Mouse (Mus musculus): ENCODE measurements around the gene Gpr107. TPM values are rescaled to one million over a fixed set of nuclear protein-coding genes. Genes with fewer than 3 reads are reported as not detected.

Gene Gpr107
- total RNA-seq, 2 experiments from 2014 or later = 8.9 to 24.7 TPM

GRCm38 (mm10) chr2:31188691-31189090 lies 36.6 kb downstream of the Gpr107 start:
- ATAC-seq (replicated peaks; ENCODE audit: low FRiP score, poor library complexity, severe bottlenecking) = no peak

DNA sequence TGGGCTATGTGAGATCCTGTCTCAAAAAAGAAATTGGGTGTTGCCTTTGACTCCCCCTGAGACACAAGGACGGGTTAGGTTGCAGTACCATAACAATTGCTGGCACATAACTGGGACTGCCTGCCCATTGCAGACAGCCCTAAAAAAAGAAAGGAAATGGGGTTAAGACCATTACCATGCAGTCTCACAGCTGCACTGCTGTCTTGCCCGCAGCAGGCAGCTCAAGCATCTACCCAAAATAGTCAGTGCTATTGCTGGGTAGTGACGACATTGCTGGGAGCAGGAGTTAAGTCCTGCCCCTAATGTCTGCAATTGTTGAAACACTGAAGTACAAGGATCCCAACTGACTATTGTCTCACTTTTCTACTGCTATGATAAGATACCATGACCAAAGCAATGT lies 37.5 kb downstream of the Gpr107 start:
- ATAC-seq (replicated peaks; ENCODE audit: low FRiP score, poor library complexity, severe bottlenecking) = no peak

GRCm38 (mm10) chr2:31191765-31192164 lies 39.6 kb downstream of the Gpr107 start:
- ATAC-seq (replicated peaks; ENCODE audit: low FRiP score, poor library complexity, severe bottlenecking) = no peak

DNA sequence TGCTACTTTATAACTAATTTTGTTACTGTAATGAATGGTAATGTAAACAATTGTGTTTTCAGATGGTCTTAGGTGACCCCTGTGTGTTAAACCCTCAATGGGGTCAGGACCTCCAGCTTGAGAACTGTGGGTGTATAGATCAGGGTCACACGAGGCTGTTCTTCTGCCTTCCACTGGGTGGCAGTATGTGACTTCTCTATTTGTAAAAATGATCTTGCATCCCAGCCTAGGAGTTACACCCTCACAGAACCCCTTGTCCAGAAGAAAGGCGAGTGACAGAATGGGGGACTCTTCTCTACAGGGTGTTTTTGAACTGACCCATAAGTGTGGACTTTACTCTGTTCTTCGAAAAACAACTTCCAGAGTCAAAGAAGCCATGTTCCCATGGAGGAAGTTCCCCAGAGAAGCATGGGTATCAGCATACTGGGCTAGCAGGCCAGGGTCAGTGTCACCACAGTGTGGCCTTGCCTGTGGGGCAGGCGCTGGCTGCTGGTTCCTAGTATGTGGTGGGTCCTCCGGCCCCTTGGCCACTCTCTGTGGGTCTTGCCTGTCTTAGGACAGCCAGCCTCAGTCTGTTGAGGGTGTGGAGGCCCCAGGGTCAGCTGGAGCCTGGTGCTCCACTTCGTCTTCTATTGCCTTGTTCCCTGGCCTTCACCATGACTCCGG lies 42.4 kb downstream of the Gpr107 start:
- no peak; the same call in 1 of the 2 replicates for ATAC-seq (replicated peaks; ENCODE audit: low FRiP score, poor library complexity, severe bottlenecking)

DNA sequence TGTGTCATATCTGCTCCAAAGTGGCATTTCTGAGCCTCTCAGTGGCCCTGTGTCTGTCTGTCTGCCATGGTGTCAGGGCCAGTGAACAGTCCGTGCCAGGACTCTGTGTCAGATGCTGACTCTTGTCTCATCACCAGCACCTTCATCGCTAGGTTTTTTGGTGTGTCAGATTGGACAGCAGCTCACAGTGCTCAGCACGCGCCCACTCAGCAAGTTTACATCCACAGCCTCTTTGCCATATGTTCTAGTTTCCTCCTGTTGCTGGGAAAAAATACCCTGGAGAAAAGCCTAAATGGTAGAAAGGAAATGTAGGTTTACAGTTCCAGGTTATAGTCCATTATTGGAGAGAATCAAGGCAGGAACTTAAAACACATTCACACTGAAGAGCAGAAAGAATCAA lies 46.5 kb downstream of the Gpr107 start:
- no peak for ATAC-seq (replicated peaks; ENCODE audit: low FRiP score, poor library complexity, severe bottlenecking)

- ATAC-seq (replicated peaks; ENCODE audit: low FRiP score, poor library complexity, severe bottlenecking) = no peak
These were observed 47.9 kb downstream of the Gpr107 start for GRCm38 (mm10) chr2:31200051-31200450.

- ATAC-seq (replicated peaks; ENCODE audit: low FRiP score, poor library complexity, severe bottlenecking) = no peak
These were observed 49.7 kb downstream of the Gpr107 start for GRCm38 (mm10) chr2:31201851-31202250.

DNA sequence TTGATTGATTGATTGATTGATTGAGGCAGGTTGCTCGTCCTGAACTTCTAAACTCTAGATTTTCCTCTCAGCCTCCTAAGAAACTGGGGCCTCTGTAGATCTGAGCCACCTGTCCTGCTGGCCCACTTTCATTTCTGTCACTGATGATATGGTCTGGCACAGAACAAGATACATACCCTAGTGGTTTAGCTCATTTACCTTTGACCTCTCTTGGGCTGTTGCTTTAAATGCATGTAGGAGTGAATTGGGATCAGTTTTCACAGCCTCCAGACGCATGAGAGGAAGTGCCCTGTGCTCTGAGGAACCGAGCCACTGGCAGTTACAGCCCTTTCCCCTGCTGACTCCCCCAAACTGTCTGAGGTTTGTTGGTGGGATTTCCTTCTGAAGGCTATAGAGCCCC lies 50.2 kb downstream of the Gpr107 start:
- ATAC-seq (replicated peaks; ENCODE audit: low FRiP score, poor library complexity, severe bottlenecking) = no peak

GRCm38 (mm10) chr2:31202956-31203355 lies 50.8 kb downstream of the Gpr107 start:
- no peak for ATAC-seq (replicated peaks; ENCODE audit: low FRiP score, poor library complexity, severe bottlenecking)

GRCm38 (mm10) chr2:31204677-31205076 lies 52.6 kb downstream of the Gpr107 start:
- no peak for ATAC-seq (replicated peaks; ENCODE audit: low FRiP score, poor library complexity, severe bottlenecking)

- no peak for ATAC-seq (replicated peaks; ENCODE audit: low FRiP score, poor library complexity, severe bottlenecking)
These were observed 54.1 kb downstream of the Gpr107 start for GRCm38 (mm10) chr2:31206211-31206610.

DNA sequence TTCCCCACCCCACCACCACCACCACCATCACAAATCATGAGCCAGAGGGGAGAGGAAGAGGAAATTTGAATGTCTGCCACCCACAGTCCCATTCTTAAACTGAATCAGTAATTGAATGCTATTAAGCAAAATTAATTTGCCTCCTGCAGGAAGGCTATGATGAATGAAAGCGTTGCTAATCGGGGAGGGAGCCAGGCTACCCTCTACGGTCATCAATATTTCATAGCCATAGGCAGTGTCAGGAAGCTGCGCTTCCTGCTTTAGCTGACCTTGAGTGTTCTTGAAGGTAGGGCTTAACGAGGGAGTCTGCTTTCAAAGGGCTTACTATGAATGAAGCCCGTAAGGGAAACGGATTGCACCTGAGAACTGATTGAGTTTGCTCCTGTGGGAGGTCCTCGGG lies 54.8 kb downstream of the Gpr107 start:
- ATAC-seq (replicated peaks; ENCODE audit: low FRiP score, poor library complexity, severe bottlenecking) = no peak

GRCm38 (mm10) chr2:31208544-31209142 lies 56.5 kb downstream of the Gpr107 start:
- no peak for ATAC-seq (replicated peaks; ENCODE audit: low FRiP score, poor library complexity, severe bottlenecking)

DNA sequence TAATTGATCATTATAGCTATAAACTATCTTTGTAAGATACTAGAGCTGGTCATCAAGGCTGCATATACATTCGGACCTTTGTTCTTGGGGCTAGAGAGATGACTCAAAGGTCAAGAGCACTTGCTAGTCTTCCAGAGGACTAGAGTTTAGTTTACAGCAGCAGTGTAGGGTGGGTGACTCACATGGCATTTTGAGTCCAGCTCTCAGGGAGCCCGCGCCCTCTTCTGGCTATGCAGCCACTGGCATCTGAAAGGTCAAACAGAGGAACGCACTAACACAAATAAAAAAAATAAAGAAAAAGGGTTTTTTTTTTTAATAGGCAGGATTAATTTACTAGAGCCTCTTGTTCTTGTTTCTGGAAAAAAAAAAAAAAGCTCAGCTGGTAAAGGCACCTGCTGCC lies 57.4 kb downstream of the Gpr107 start:
- no peak for ATAC-seq (replicated peaks; ENCODE audit: low FRiP score, poor library complexity, severe bottlenecking)

- ATAC-seq (replicated peaks; ENCODE audit: low FRiP score, poor library complexity, severe bottlenecking) = no peak
These were observed 58.2 kb downstream of the Gpr107 start for GRCm38 (mm10) chr2:31210144-31210847.

GRCm38 (mm10) chr2:31211204-31211603 lies 59.1 kb downstream of the Gpr107 start:
- no peak for ATAC-seq (replicated peaks; ENCODE audit: low FRiP score, poor library complexity, severe bottlenecking)

DNA sequence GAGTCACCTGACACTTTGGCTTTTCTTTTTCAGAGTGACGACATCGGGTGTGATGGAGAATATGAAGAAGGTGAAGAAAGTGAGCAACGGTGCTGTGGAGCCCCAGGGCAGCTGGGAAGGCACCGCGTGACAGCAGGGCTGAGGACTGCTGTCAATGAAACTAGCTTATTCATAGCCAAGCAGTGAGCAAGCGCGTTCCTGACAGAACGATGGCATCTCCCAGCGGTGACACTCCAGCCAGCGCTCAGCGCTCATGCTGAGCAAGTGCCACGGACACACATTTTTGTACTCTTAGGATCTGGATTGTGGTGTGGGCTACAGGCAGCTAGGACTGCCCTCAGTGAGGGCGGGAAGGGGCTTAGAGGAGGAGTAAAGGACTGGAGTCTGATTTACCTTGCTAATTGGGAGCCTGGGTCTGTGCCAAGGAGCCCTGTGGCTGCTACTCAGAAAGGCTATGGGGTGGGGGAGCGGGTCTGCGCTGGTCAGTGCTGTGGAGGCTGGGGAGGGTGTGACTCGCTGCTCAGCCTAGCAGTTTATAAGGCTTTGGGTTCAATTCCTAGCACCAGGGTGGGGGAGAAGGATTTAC lies 62.2 kb downstream of the Gpr107 start:
- no peak for ATAC-seq (replicated peaks; ENCODE audit: low FRiP score, poor library complexity, severe bottlenecking)

GRCm38 (mm10) chr2:31218611-31219010 lies 66.5 kb downstream of the Gpr107 start:
- ATAC-seq (replicated peaks; ENCODE audit: low FRiP score, poor library complexity, severe bottlenecking) = no peak

GRCm38 (mm10) chr2:31219470-31219869 lies 67.4 kb downstream of the Gpr107 start:
- ATAC-seq (replicated peaks; ENCODE audit: low FRiP score, poor library complexity, severe bottlenecking) = no peak

DNA sequence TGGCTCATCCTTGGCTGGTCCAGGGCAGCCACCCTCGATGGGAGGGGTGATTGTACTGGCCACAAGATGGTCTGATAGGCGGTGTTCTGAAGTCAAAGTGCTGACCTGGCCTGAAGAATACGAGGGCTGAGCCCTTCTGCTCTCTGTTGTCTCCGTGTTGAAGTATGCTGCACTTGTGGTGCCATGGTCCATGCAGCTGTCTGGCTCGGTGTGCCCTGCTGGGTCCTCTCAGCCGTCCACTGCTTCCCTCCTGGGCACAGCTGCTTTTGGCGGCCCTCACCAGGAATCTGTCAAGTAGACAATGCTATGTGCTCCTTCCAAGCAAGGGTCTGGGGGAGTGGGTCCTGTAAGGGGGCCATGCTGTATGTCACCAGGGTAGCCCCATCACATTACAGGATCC lies 68.7 kb downstream of the Gpr107 start:
- ATAC-seq (replicated peaks; ENCODE audit: low FRiP score, poor library complexity, severe bottlenecking) = no peak

DNA sequence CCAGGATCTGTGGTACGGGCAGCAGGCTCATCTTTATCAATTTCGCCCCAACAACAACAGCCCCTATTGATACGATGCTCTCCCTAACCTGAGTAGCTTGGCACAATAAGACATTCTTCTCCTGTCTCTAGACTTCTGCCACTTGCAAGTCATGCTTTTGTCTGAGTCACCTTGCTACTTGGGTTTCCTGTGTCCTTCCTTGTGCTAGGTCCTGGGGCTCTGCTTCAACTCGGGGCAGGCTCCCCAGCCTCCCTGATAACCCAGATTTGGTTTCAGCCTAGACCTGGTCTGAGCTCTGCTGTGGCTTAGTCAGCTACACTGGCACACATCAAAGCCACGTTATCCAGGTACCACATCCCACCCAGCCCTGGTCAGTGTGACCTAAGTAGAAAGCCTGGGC lies 69.5 kb downstream of the Gpr107 start:
- ATAC-seq (replicated peaks; ENCODE audit: low FRiP score, poor library complexity, severe bottlenecking) = no peak

Data from erythroid progenitor cell, adult 5-6 weeks (primary cell).